Mouse (Mus musculus) thymus, postnatal 0 days (tissue): ENCODE results near the gene Map4k4. TPM values are rescaled to one million over a fixed set of nuclear protein-coding genes. Genes with fewer than 3 reads are reported as not detected.
A peak's percentile ranks its signal among the peaks of the same experiment; 100 is the strongest.

Experiments
- DNase-seq: peaks from one replicate; pipeline ENCODE4 v3.0.0-alpha.2; 2015; ENCODE audit warnings: low spot score
- polyA plus RNA-seq: library from polyadenylated mRNA; unstranded; fragments of >200 nt; fragmentation: Nextera tagmentation; extraction: Ambion mirVana; gene quantifications from 2 replicates; pipeline ENCODE4 v1.2.1, GENCODE M21; 2015

The Map4k4 gene
- polyA plus RNA-seq, 1 experiment from 2014 or later = 32.0 TPM

- DNase-seq = peak; percentile 37
Measured at GRCm38 (mm10) chr1:39935616-39936015, 34.9 kb downstream of the Map4k4 start.

GRCm38 (mm10) chr1:39936332-39936802 is 35.7 kb downstream of the Map4k4 start:
- DNase-seq = peak; percentile 92

GRCm38 (mm10) chr1:39936934-39937333 is 36.2 kb downstream of the Map4k4 start:
- no peak for DNase-seq

GRCm38 (mm10) chr1:39937609-39938008 is 36.9 kb downstream of the Map4k4 start:
- no peak for DNase-seq

GRCm38 (mm10) chr1:39939401-39939800 is 38.7 kb downstream of the Map4k4 start:
- no peak for DNase-seq

GRCm38 (mm10) chr1:39940342-39940741 is 39.6 kb downstream of the Map4k4 start:
- DNase-seq = no peak

GRCm38 (mm10) chr1:39941237-39942179 is 40.8 kb downstream of the Map4k4 start:
- peak; percentile 32 for DNase-seq

- no peak for DNase-seq
Measured at GRCm38 (mm10) chr1:39942935-39943334, 42.2 kb downstream of the Map4k4 start.

GRCm38 (mm10) chr1:39944306-39944971 is 43.7 kb downstream of the Map4k4 start:
- DNase-seq = peak; percentile 67

GRCm38 (mm10) chr1:39944972-39945323 is 44.2 kb downstream of the Map4k4 start:
- no peak for DNase-seq

- DNase-seq = no peak
Measured at GRCm38 (mm10) chr1:39946391-39946790, 45.7 kb downstream of the Map4k4 start.

GRCm38 (mm10) chr1:39947179-39947578 is 46.5 kb downstream of the Map4k4 start:
- DNase-seq = no peak

GRCm38 (mm10) chr1:39947701-39948359 is 47.1 kb downstream of the Map4k4 start:
- DNase-seq = no peak

- DNase-seq = peak; percentile 60
Measured at GRCm38 (mm10) chr1:39949205-39949604, 48.5 kb downstream of the Map4k4 start.

- peak; percentile 50 for DNase-seq
Measured at GRCm38 (mm10) chr1:39949790-39950462, 49.2 kb downstream of the Map4k4 start.

- no peak for DNase-seq
Measured at GRCm38 (mm10) chr1:39950590-39950989, 49.9 kb downstream of the Map4k4 start.

GRCm38 (mm10) chr1:39954652-39955051 is 53.9 kb downstream of the Map4k4 start:
- no peak for DNase-seq

- no peak for DNase-seq
Measured at GRCm38 (mm10) chr1:39956712-39957111, 56.0 kb downstream of the Map4k4 start.

- DNase-seq = no peak
Measured at GRCm38 (mm10) chr1:39957981-39958380, 57.3 kb downstream of the Map4k4 start.

GRCm38 (mm10) chr1:39960623-39961022 is 59.9 kb downstream of the Map4k4 start:
- DNase-seq = no peak

GRCm38 (mm10) chr1:39961113-39961512 is 60.4 kb downstream of the Map4k4 start:
- no peak for DNase-seq
